Mouse (Mus musculus) liver, adult 2 months (tissue): ENCODE data around the gene Tmem87b.

Experiments
- CTCF ChIP-seq: fragments of 200-500 bp; IDR thresholded peaks from 2 replicates; pipeline ENCODE4 v1.5.1; 2011; ENCODE audit warnings: low read depth, low read length, control low read depth
- POLR2A ChIP-seq: fragments of 200-500 bp; IDR thresholded peaks from 2 replicates; pipeline ENCODE4 v1.6.1; 2011; ENCODE audit warnings: low read length, control low read depth; ENCODE audit not compliant: insufficient read depth; ENCODE audit errors: extremely low read depth

GRCm38 (mm10) chr2:128786341-128786740 is 31.6 kb upstream of the Tmem87b start:
- TF ChIP-seq POLR2A (no peak), CTCF (no peak)
